Mouse (Mus musculus) CH12.LX (cell line): Measurements from ENCODE around the gene Irak3. TPM values are rescaled to one million over a fixed set of nuclear protein-coding genes. Genes with fewer than 3 reads are reported as not detected.
A peak's percentile ranks its signal among the peaks of the same experiment; 100 is the strongest.

Experiments used
- DNase-seq: peaks from one replicate; pipeline ENCODE4 v3.0.0-alpha.2; 2013; ENCODE audit errors: extremely low read depth
- H3K27ac ChIP-seq: 2 replicates; pipeline ENCODE4 v1.5.1; 2012; ENCODE audit warnings: low read depth, mild to moderate bottlenecking, control low read depth, moderate library complexity; ENCODE audit not compliant: insufficient read depth
- H3K27me3 ChIP-seq: replicated peaks from 2 replicates; pipeline ENCODE3; 2012; ENCODE audit warnings: inconsistent platforms
- H3K36me3 ChIP-seq, 2 experiments: replicated peaks in 1 of 2; 2 replicates each; pipeline versions ENCODE3 to v1.6.1; 2012; ENCODE audit warnings: inconsistent platforms in 1 of 2, low read length in 1 of 2, mild to moderate bottlenecking in 1 of 2, mixed read lengths in 1 of 2, moderate library complexity in 1 of 2; ENCODE audit not compliant: control insufficient read depth in 1 of 2, insufficient read depth in 1 of 2
- H3K4me1 ChIP-seq, 2 experiments: 2 replicates each; pipeline ENCODE4 v1.6.1; 2012; ENCODE audit warnings: inconsistent platforms in 1 of 2, moderate library complexity in 1 of 2; ENCODE audit not compliant: insufficient read depth in 2 of 2, control insufficient read depth in 1 of 2
- H3K4me2 ChIP-seq: 2 replicates; pipeline ENCODE4 v1.6.1; 2012; ENCODE audit warnings: low read depth, mild to moderate bottlenecking, control low read depth; ENCODE audit not compliant: poor library complexity, insufficient read depth, severe bottlenecking
- H3K4me3 ChIP-seq, 3 experiments: fragments of 150-350 bp in 1 of 3; sonication (generic) in 1 of 3; replicated peaks in 1 of 3; 2 replicates each; pipeline versions ENCODE3 to v1.5.1; 2011 to 2012; ENCODE audit warnings: low read depth in 2 of 3, low read length in 2 of 3, mild to moderate bottlenecking in 2 of 3, moderate library complexity in 2 of 3, control low read depth in 1 of 3, improper control_type of control experiment in 1 of 3, inconsistent platforms in 1 of 3, mixed read lengths in 1 of 3; ENCODE audit not compliant: poor library complexity in 1 of 3
- H3K79me2 ChIP-seq: replicated peaks from 2 replicates; pipeline ENCODE4 v1.6.1; 2012; ENCODE audit warnings: mild to moderate bottlenecking, moderate library complexity; ENCODE audit not compliant: control insufficient read depth, poor library complexity, insufficient read depth, severe bottlenecking; ENCODE audit errors: extremely low read depth
- H3K9ac ChIP-seq: 2 replicates; pipeline ENCODE4 v1.6.1; 2012; ENCODE audit warnings: low read depth, mild to moderate bottlenecking, control low read depth, moderate library complexity; ENCODE audit not compliant: insufficient read depth
- H3K9me3 ChIP-seq: replicated peaks from 2 replicates; pipeline ENCODE3; 2012; ENCODE audit warnings: low read length, inconsistent platforms, mixed read lengths
- BHLHE40 ChIP-seq: IDR thresholded peaks from 2 replicates; pipeline ENCODE4 v1.6.1; 2011; ENCODE audit warnings: mild to moderate bottlenecking, low read depth, low read length, improper control_type of control experiment
- CTCF ChIP-seq, 2 experiments: IDR thresholded peaks in 1 of 2; conservative IDR thresholded peaks in 1 of 2; 2 replicates each; pipeline ENCODE4 v1.5.1; 2011 to 2012; ENCODE audit warnings: low read depth in 2 of 2, low read length in 2 of 2, improper control_type of control experiment in 1 of 2, inconsistent platforms in 1 of 2, mild to moderate bottlenecking in 1 of 2, moderate library complexity in 1 of 2
- ELF1 ChIP-seq: IDR thresholded peaks from 2 replicates; pipeline ENCODE4 v1.6.1; 2014; ENCODE audit warnings: low read depth, mild to moderate bottlenecking, inconsistent platforms, low read length, improper control_type of control experiment
- GABPA ChIP-seq: IDR thresholded peaks from 2 replicates; pipeline ENCODE4 v1.6.1; 2012; ENCODE audit warnings: low read depth, low read length, improper control_type of control experiment, inconsistent platforms; ENCODE audit not compliant: insufficient replicate concordance
- HCFC1 ChIP-seq: IDR thresholded peaks from 2 replicates; pipeline ENCODE4 v1.6.1; 2012; ENCODE audit warnings: low read depth, mild to moderate bottlenecking, inconsistent platforms, low read length, improper control_type of control experiment
- JUND ChIP-seq: conservative IDR thresholded peaks from 2 replicates; pipeline ENCODE4 v1.6.1; 2011; ENCODE audit warnings: low read depth, low read length, improper control_type of control experiment
- MAFK ChIP-seq: IDR thresholded peaks from 2 replicates; pipeline ENCODE4 v1.6.1; 2011; ENCODE audit warnings: low read length, improper control_type of control experiment; ENCODE audit not compliant: insufficient replicate concordance
- MAX ChIP-seq: IDR thresholded peaks from 2 replicates; pipeline ENCODE4 v1.6.1; 2011; ENCODE audit warnings: low read length, improper control_type of control experiment
- NELFE ChIP-seq: IDR thresholded peaks from 2 replicates; pipeline ENCODE4 v1.6.1; 2011; ENCODE audit warnings: low read depth, low read length, improper control_type of control experiment
- NRF1 ChIP-seq: IDR thresholded peaks from 2 replicates; pipeline ENCODE4 v1.6.1; 2014; ENCODE audit warnings: low read depth, mild to moderate bottlenecking, inconsistent platforms, low read length, improper control_type of control experiment, moderate library complexity
- POLR2A ChIP-seq: IDR thresholded peaks from 2 replicates; pipeline ENCODE4 v1.6.1; 2011; ENCODE audit warnings: low read depth, mild to moderate bottlenecking, improper control_type of control experiment, low read length
- SIN3A ChIP-seq: IDR thresholded peaks from 2 replicates; pipeline ENCODE4 v1.6.1; 2012; ENCODE audit warnings: low read length, improper control_type of control experiment, inconsistent platforms
- SMC3 ChIP-seq: IDR thresholded peaks from 2 replicates; pipeline ENCODE4 v1.6.1; 2011; ENCODE audit warnings: low read depth, low read length, improper control_type of control experiment
- USF1 ChIP-seq: IDR thresholded peaks from 2 replicates; pipeline ENCODE4 v1.6.1; 2014; ENCODE audit warnings: low read depth, mild to moderate bottlenecking, inconsistent platforms, low read length, improper control_type of control experiment
- ZMIZ1 ChIP-seq: IDR thresholded peaks from 2 replicates; pipeline ENCODE4 v1.6.1; 2012; ENCODE audit warnings: low read depth, mild to moderate bottlenecking, inconsistent platforms, low read length, improper control_type of control experiment
- ZNF384 ChIP-seq: IDR thresholded peaks from 2 replicates; pipeline ENCODE4 v1.6.1; 2012; ENCODE audit warnings: low read depth, low read length, improper control_type of control experiment, inconsistent platforms
- dilution Hi-C: fragments of 300-500 bp; cut with MboI; formaldehyde crosslinking; loops from 2 replicates; pipeline ENCODE4 v1.14.3; 2020; ENCODE audit warnings: low sequenced_read_pairs; ENCODE audit not compliant: extremely low pct_unique_long_range_greater_than_20kb, extremely low pct_ligation_motif_present
- in situ Hi-C: fragments of 300-500 bp; cut with MboI; formaldehyde crosslinking; loops from 3 replicates; pipeline ENCODE4 v1.14.3; 2019; ENCODE audit warnings: low sequenced_read_pairs, low pct_ligation_motif_present, low pct_unique_long_range_greater_than_20kb, mixed read lengths
- polyA plus RNA-seq: library from polyadenylated mRNA; unstranded; fragments of >175 nt; gene quantifications from 2 replicates; pipeline ENCODE4 v1.2.1, GENCODE M21; 2012; ENCODE audit warnings: low read depth; ENCODE audit not compliant: insufficient read length
- total RNA-seq, 2 experiments: library from RNA; depleted of rRNA; stranded (reverse); fragments of 300-350 nt in 1 of 2; fragments of >200 nt in 1 of 2; gene quantifications; 2 replicates each; pipeline ENCODE4 v1.2.3; 2012 to 2014

Gene Irak3
- total and polyA plus RNA-seq, 3 experiments = 0.50 to 3.1 (median 1.1) TPM

DNA sequence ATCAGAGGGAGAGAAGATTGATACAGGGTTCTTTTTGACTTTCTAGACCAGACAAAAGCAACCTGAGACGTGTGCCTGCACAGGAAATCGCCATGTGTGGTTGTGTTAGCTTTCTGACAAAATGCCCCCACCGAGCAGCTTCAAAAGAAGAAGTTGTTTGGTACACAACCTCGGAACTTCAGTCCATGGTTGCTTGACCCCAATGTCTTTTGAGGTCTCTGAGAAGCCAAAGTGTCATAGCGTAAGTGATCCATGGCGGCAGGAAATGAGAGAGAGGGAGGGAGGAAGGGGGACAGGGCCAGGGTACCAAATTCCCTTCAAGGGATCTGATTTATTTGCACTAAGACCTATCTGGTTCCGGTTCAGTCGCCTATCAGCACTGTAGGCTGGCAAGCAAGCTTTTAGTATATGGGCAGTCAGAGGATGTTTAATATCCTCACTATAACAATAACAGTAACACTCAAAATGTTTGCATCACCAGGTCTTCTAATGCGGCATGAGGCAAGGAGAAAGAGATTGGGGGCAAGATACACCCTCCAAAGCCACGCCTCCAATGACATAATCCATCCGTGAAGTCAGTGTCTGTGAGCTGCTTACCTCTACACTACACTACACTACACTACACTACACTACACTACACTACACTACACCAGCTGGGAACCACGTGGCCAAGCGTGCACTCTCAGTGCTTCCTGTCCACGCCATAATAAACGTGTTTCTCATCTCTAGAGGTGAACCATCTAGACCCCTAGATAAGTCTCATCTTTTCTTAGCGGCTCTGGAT is 729 bp upstream of the Irak3 start:
- H3K4me2 ChIP-seq = peak overlapping the region; percentile 16; the same call in 1 of the 2 replicates
- H3K79me2 ChIP-seq = no peaks in the 10 kb centered on the region
- DNase-seq = no peak
- no peak overlapping the region for H3K9ac ChIP-seq
- TF ChIP-seq ZNF384 = no peak
- TF ChIP-seq MAX = no peak
- TF ChIP-seq JUND = no peak
- TF ChIP-seq ELF1 = no peak
- TF ChIP-seq GABPA = no peak
- no peak; a peak in 1 of 4 replicates for TF ChIP-seq CTCF (conservative IDR thresholded peaks at IDR 0.05 in 1 of 2, IDR thresholded peaks at IDR 0.05 in 1 of 2; ENCODE audit: low read depth in 2 of 2, low read length in 2 of 2)
- no peak for TF ChIP-seq POLR2A
- TF ChIP-seq MAFK = no peak
- no peak for TF ChIP-seq SIN3A
- no peak for TF ChIP-seq HCFC1
- no peak for TF ChIP-seq ZMIZ1
- TF ChIP-seq, all 38 proteins: peak for 0
- in situ Hi-C loops = no loop called here
- dilution Hi-C loops = no loop called here
- H3K9me3 ChIP-seq = peaks cover 3% of the 10 kb centered on the region
- peaks cover 6% of the 10 kb centered on the region in 2 experiments for H3K4me1 ChIP-seq
- no peak overlapping the region for H3K4me3 ChIP-seq
- H3K27ac ChIP-seq = no peak overlapping the region
- peaks cover 0 to 2% of the 10 kb centered on the region in 2 experiments for H3K36me3 ChIP-seq
- peaks cover 4% of the 10 kb centered on the region for H3K27me3 ChIP-seq

DNA sequence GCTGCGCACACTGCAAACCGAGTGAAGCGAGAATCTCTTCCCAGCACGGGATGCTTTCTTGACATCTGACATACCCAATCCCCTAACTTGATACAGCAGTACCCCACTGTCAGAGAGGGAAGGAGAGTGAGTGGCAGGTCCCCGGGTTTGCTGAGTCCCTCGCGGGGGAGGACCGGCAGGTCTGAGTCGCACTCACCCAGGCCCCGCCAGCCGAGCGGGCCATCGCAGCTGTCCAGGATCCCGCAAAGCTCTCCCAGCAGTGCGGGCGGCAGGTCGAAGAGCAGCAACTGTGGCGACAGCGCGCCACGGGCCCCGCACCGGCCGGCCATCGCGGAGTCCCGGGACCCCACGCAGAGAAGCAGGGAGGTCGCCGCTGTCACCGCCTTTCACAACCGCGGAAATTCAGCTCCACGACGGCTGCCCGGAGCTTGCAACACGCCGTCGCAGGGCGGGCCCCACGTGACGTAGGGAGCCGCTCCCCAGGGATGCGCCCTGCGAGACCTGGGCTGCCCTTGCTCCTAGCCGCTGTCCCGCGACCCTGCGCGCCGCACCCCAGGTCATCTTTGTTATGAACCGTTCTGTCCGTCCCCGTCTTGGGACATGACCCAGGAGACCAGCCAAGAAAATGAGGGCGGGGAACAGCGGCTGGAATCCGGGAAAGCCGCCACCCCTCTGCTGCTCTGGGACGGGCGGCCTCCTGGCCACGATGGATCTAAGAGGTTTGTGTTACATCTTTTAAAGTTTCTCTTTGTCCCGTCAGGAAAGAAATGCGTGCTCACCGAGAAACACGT is 604 bp downstream of the Irak3 start, which contains the start of gene Tmbim4:
Gene Tmbim4 (plus strand): TSS at position 460 of the 791 bp plus-strand sequence.
- peaks cover 3% of the 10 kb centered on the region for H3K9me3 ChIP-seq
- H3K4me1 ChIP-seq = peaks cover 9 to 10% of the 10 kb centered on the region in 2 experiments
- in situ Hi-C loops = no loop called here
- peak within 1 kb of the TSS; percentile 33 for H3K4me2 ChIP-seq
- H3K36me3 ChIP-seq = peaks cover 0 to 2% of the 10 kb centered on the region in 2 experiments
- peak within 1 kb of the TSS; percentile 34 to 65 (median 55) for H3K4me3 ChIP-seq
- H3K9ac ChIP-seq = peak within 1 kb of the TSS; percentile 50
- peak; percentile 57 for TF ChIP-seq USF1
- peak; percentile 23; the same call in 1 of the 2 replicates for TF ChIP-seq POLR2A
- no peak for TF ChIP-seq NELFE
- TF ChIP-seq NRF1 = peak; percentile 40; the same call in 1 of the 2 replicates
- TF ChIP-seq SMC3 = no peak
- TF ChIP-seq BHLHE40 = 0 out of 2 replicates have a peak, but pooled peaks have one; percentile 13
- TF ChIP-seq MAX = peak; percentile 35; the same call in 1 of the 2 replicates
- H3K27ac ChIP-seq = peak within 1 kb of the TSS; percentile 35
- DNase-seq = no peak
- dilution Hi-C loops = no loop called here
- peaks cover under 1% of the 10 kb centered on the region for H3K27me3 ChIP-seq
- no peaks in the 10 kb centered on the region for H3K79me2 ChIP-seq
